Mouse (Mus musculus) brain, embryonic 14.5 days (tissue): ENCODE measurements around the gene Wt1.

ENCODE experiments used
- CTCF ChIP-seq: fragments of 200-500 bp; IDR thresholded peaks from 2 replicates; pipeline ENCODE4 v1.5.1; 2012; ENCODE audit warnings: inconsistent platforms, mild to moderate bottlenecking, moderate library complexity, borderline replicate concordance; ENCODE audit not compliant: insufficient read depth, insufficient read length; ENCODE audit errors: extremely low read depth
- POLR2A ChIP-seq: fragments of 200-500 bp; IDR thresholded peaks from 2 replicates; pipeline ENCODE4 v1.6.1; 2012; ENCODE audit warnings: mild to moderate bottlenecking, inconsistent platforms, borderline replicate concordance; ENCODE audit not compliant: poor library complexity, insufficient read depth, insufficient read length, severe bottlenecking; ENCODE audit errors: extremely low read depth

DNA sequence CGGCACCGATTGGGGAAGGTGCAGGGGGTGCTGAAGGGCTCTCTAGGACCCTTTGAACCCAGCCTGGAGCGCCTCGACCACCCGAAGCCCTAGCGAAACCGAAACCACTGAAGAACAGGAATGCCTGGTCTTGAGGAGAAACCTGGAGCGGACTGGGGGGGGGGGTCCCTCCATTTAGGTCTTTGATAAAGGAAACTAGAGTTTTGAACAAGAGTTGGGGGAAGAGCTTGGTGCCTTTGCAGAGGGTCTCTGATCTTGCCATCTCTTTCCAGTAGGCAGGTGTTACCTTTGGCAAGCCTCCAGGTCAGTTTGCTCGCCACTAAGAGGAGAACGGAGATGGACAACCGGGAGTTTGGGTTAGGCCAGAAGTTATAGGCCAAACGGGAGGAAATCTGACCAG is 2.2 kb downstream of the Wt1 start:
- TF ChIP-seq POLR2A (no peak), CTCF (no peak)
